Mouse (Mus musculus) liver, adult 2 months (tissue): ENCODE measurements around the gene Chrnb4. TPM values are rescaled to one million over a fixed set of nuclear protein-coding genes. Genes with fewer than 3 reads are reported as not detected.

Experiments used
- DNase-seq: peaks from one replicate; pipeline ENCODE4 v3.0.0-alpha.2; 2011; ENCODE audit warnings: low read depth, low spot score; ENCODE audit errors: extremely low read depth
- H3K27ac ChIP-seq: fragments of 200-500 bp; replicated peaks from 2 replicates; pipeline ENCODE4 v1.5.1; 2012; ENCODE audit warnings: low read depth, mild to moderate bottlenecking, control low read depth, inconsistent platforms, low read length; ENCODE audit not compliant: insufficient read depth
- H3K27me3 ChIP-seq: fragments of 200-500 bp; 2 replicates; pipeline ENCODE4 v1.6.1; 2012; ENCODE audit warnings: mild to moderate bottlenecking, moderate library complexity, low read length, inconsistent platforms; ENCODE audit not compliant: control insufficient read depth, insufficient read depth
- H3K36me3 ChIP-seq: fragments of 200-500 bp; 2 replicates; pipeline ENCODE4 v1.6.1; 2012; ENCODE audit warnings: low read length, inconsistent platforms; ENCODE audit not compliant: control insufficient read depth, insufficient read depth
- H3K4me1 ChIP-seq: fragments of 200-500 bp; 2 replicates; pipeline ENCODE4 v1.6.1; 2011; ENCODE audit warnings: low read length; ENCODE audit not compliant: control insufficient read depth, insufficient read depth
- H3K4me3 ChIP-seq: fragments of 200-500 bp; 2 replicates; pipeline ENCODE4 v1.5.1; 2011; ENCODE audit warnings: low read depth, mild to moderate bottlenecking, control low read depth, low read length, moderate library complexity; ENCODE audit not compliant: insufficient read depth
- H3K79me2 ChIP-seq: fragments of 200-500 bp; 2 replicates; pipeline ENCODE4 v1.6.1; 2012; ENCODE audit warnings: inconsistent platforms, mild to moderate bottlenecking, low read length, moderate library complexity; ENCODE audit not compliant: control insufficient read depth, insufficient read depth
- H3K9ac ChIP-seq: fragments of 200-500 bp; 2 replicates; pipeline ENCODE4 v1.6.1; 2012; ENCODE audit warnings: low read depth, mild to moderate bottlenecking, control low read depth, inconsistent platforms, low read length
- CTCF ChIP-seq: fragments of 200-500 bp; IDR thresholded peaks from 2 replicates; pipeline ENCODE4 v1.5.1; 2011; ENCODE audit warnings: low read depth, low read length, control low read depth
- POLR2A ChIP-seq: fragments of 200-500 bp; IDR thresholded peaks from 2 replicates; pipeline ENCODE4 v1.6.1; 2011; ENCODE audit warnings: low read length, control low read depth; ENCODE audit not compliant: insufficient read depth; ENCODE audit errors: extremely low read depth
- WGBS: fragments of 180-500 bp; shearing (Covaris S2); methylation state at CpG from one replicate; pipeline ENCODE4 v1.1.7; 2018; 5-methylcytosine and 5-hydroxymethylcytosine counted together
- polyA plus RNA-seq: library from polyadenylated mRNA; depleted of rRNA; stranded (reverse); fragments of >200 nt; gene quantifications from 2 replicates; pipeline ENCODE4 v1.2.3, GENCODE M21; 2012; rRNA removed
- total RNA-seq: library from RNA; depleted of rRNA; stranded (reverse); fragments of >200 nt; gene quantifications from 2 replicates; pipeline ENCODE4 v1.2.3, GENCODE M21; 2014; rRNA removed

Gene Chrnb4
- not detected in 2 replicates for total RNA-seq
- polyA plus RNA-seq = not detected in 2 replicates

- TF ChIP-seq CTCF (no peak), POLR2A (no peak)
- Histone ChIP-seq H3K36me3 (no peaks in the 10 kb centered on the region), H3K9ac (no peak within 1 kb of the TSS), H3K4me1 (0 out of 2 replicates have a peak, but pooled peaks cover 3% of the 10 kb centered on the region), H3K27ac (no peak within 1 kb of the TSS), H3K27me3 (peaks cover 6% of the 10 kb centered on the region; the same call in 1 of the 2 replicates), H3K79me2 (no peaks in the 10 kb centered on the region), H3K4me3 (no peak within 1 kb of the TSS; the same call in 1 of the 2 replicates)
- DNase-seq = no peak
- WGBS = 2% methylated on average over 23 of the region's 23 CpGs
Observed at GRCm38 (mm10) chr9:55048211-55048880, at the start of gene Chrnb4. TSS of gene Chrnb4 (minus strand) at chr9:55048779.

GRCm38 (mm10) chr9:55096870-55097269 lies 48.3 kb upstream of the Chrnb4 start:
- no peaks in the 10 kb centered on the region for H3K27me3 ChIP-seq
- no peaks in the 10 kb centered on the region for H3K36me3 ChIP-seq
- no peak overlapping the region for H3K9ac ChIP-seq
- no peak overlapping the region for H3K4me3 ChIP-seq
- no peak overlapping the region for H3K27ac ChIP-seq
- H3K4me1 ChIP-seq = no peaks in the 10 kb centered on the region
- 91% methylated on average over 4 of the region's 4 CpGs for WGBS
- no peaks in the 10 kb centered on the region for H3K79me2 ChIP-seq
- DNase-seq = no peak
- no peak for TF ChIP-seq POLR2A
- no peak for TF ChIP-seq CTCF

- no peak overlapping the region for H3K4me3 ChIP-seq
- TF ChIP-seq POLR2A (no peak), CTCF (no peak)
- H3K27ac ChIP-seq = no peak overlapping the region
- no peaks in the 10 kb centered on the region for H3K4me1 ChIP-seq
- H3K79me2 ChIP-seq = no peaks in the 10 kb centered on the region
- no peak for DNase-seq
- H3K9ac ChIP-seq = no peak overlapping the region
- H3K27me3 ChIP-seq = no peaks in the 10 kb centered on the region
- 77% methylated on average over 3 of the region's 3 CpGs for WGBS
- H3K36me3 ChIP-seq = no peaks in the 10 kb centered on the region
Observed at GRCm38 (mm10) chr9:55096033-55096432, 47.5 kb upstream of the Chrnb4 start.

- no peak overlapping the region for H3K27ac ChIP-seq
- H3K79me2 ChIP-seq = no peaks in the 10 kb centered on the region
- no peak for DNase-seq
- WGBS = 87% methylated on average over 5 of the region's 5 CpGs
- H3K27me3 ChIP-seq = no peaks in the 10 kb centered on the region
- H3K9ac ChIP-seq = no peak overlapping the region
- no peaks in the 10 kb centered on the region for H3K36me3 ChIP-seq
- TF ChIP-seq POLR2A = no peak
- no peak overlapping the region for H3K4me3 ChIP-seq
- H3K4me1 ChIP-seq = no peaks in the 10 kb centered on the region
Observed at GRCm38 (mm10) chr9:55090141-55090540, 41.6 kb upstream of the Chrnb4 start.

GRCm38 (mm10) chr9:55089226-55089625 lies 40.6 kb upstream of the Chrnb4 start:
- no peaks in the 10 kb centered on the region for H3K4me1 ChIP-seq
- WGBS = 24% methylated on average over 2 of the region's 2 CpGs
- no peaks in the 10 kb centered on the region for H3K79me2 ChIP-seq

More at GRCm38 (mm10) chr9:55089226-55089625, 40.6 kb upstream of the Chrnb4 start:
- Histone ChIP-seq H3K9ac (no peak overlapping the region), H3K36me3 (no peaks in the 10 kb centered on the region), H3K27ac (no peak overlapping the region), H3K27me3 (no peaks in the 10 kb centered on the region), H3K4me3 (no peak overlapping the region)
- TF ChIP-seq CTCF (no peak), POLR2A (no peak)
- DNase-seq = peak; percentile 82
